Mouse (Mus musculus) hindbrain, postnatal 0 days (tissue): ENCODE measurements around the gene Shcbp1l. TPM values are rescaled to one million over a fixed set of nuclear protein-coding genes. Genes with fewer than 3 reads are reported as not detected.
A peak's percentile ranks its signal among the peaks of the same experiment; 100 is the strongest.

Experiments
- ATAC-seq: fragments of 200-750 bp; cut with Nextera tagmentation; 2 replicates; pipeline ENCODE4 v1.8.0; 2017; ENCODE audit warnings: mild to moderate bottlenecking, moderate TSS enrichment, moderate library complexity
- DNase-seq: peaks from one replicate; pipeline ENCODE4 v3.0.0-alpha.2; 2015; ENCODE audit warnings: low spot score
- H3K27ac ChIP-seq: fragments of 300-500 bp; sonication (generic); 2 replicates; pipeline ENCODE4 v1.5.1; 2014; ENCODE audit warnings: mild to moderate bottlenecking
- H3K27me3 ChIP-seq: fragments of 300-500 bp; sonication (generic); 2 replicates; pipeline ENCODE4 v1.6.1; 2014; ENCODE audit warnings: low read length, mixed read lengths; ENCODE audit not compliant: insufficient read depth
- H3K36me3 ChIP-seq: fragments of 300-500 bp; sonication (generic); 2 replicates; pipeline ENCODE4 v1.6.1; 2014; ENCODE audit warnings: low read length, mixed read lengths; ENCODE audit not compliant: insufficient read depth
- H3K4me1 ChIP-seq: fragments of 300-500 bp; sonication (generic); 2 replicates; pipeline ENCODE4 v1.6.1; 2014; ENCODE audit warnings: antibody characterized with exemption, low read length, mixed read lengths; ENCODE audit not compliant: insufficient read depth
- H3K4me2 ChIP-seq: fragments of 300-500 bp; sonication (generic); 2 replicates; pipeline ENCODE4 v1.6.1; 2014; ENCODE audit warnings: low read depth, mild to moderate bottlenecking, low read length, moderate library complexity, mixed read lengths
- H3K4me3 ChIP-seq: fragments of 300-500 bp; sonication (generic); 2 replicates; pipeline ENCODE4 v1.5.1; 2014; ENCODE audit warnings: low read length
- H3K9ac ChIP-seq: fragments of 300-500 bp; sonication (generic); replicated peaks from 2 replicates; pipeline ENCODE4 v1.6.1; 2014; ENCODE audit warnings: mild to moderate bottlenecking, low read length, moderate library complexity, mixed read lengths
- H3K9me3 ChIP-seq: fragments of 300-500 bp; sonication (generic); 2 replicates; pipeline ENCODE4 v1.6.1; 2016; ENCODE audit warnings: low read length, mixed read lengths
- CTCF ChIP-seq: IDR thresholded peaks from 2 replicates; pipeline ENCODE4 v1.5.1; 2016; ENCODE audit warnings: antibody characterized with exemption, control low read depth, low read depth
- WGBS: fragments of 180-500 bp; shearing (Covaris S2); extraction: QIAGEN DNeasy Blood & Tissue Kit; methylation state at CpG from one replicate; pipeline ENCODE4 v1.1.7; 2014; 5-methylcytosine and 5-hydroxymethylcytosine counted together
- polyA plus RNA-seq: library from polyadenylated mRNA; unstranded; fragments of >200 nt; fragmentation: Nextera tagmentation; extraction: Ambion mirVana; gene quantifications from 2 replicates; pipeline ENCODE4 v1.2.1, GENCODE M21; 2015
- total RNA-seq: library from RNA; depleted of rRNA; stranded (reverse); fragments of >200 nt; gene quantifications from 2 replicates; pipeline ENCODE4 v1.2.3, GENCODE M21; 2014

Gene Shcbp1l
- total and polyA plus RNA-seq, 2 experiments from 2014 or later = 1.3 to 2.2 TPM

DNA sequence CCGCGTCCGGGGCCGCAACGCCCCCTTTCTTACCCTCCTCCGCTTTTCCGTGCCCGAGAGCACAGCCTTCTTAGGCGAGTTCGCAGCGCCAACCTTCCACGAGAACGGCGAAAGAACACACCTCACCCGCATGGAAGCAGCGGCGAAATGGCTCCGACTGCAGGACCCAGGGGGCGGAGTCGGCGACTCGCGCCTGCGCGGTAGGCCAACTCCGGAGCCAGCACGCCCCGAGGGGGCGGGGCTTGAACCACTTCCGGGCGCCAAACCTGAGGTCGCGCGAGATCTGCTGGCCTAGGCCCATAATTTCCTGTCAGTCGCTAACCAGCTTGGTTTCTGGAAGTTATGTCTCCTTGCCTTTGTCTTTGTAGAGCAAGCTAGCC lies 62.5 kb downstream of the Shcbp1l start, which contains the start of gene Dhx9:
Gene Dhx9, minus strand, starts transcription at position 161 of the 380 bp plus-strand sequence.
- ATAC-seq = peak; percentile 95
- peak within 1 kb of the TSS; percentile 95 for H3K9ac ChIP-seq
- no peaks in the 10 kb centered on the region for H3K36me3 ChIP-seq
- no peaks in the 10 kb centered on the region for H3K27me3 ChIP-seq
- DNase-seq = peak; percentile 99
- H3K9me3 ChIP-seq = no peaks in the 10 kb centered on the region
- under 1% methylated on average over 35 of the region's 35 CpGs for WGBS
- peak; percentile 7; the same call in 1 of the 2 replicates for TF ChIP-seq CTCF
- H3K4me2 ChIP-seq = peak within 1 kb of the TSS; percentile 84
- H3K4me1 ChIP-seq = peaks cover 18% of the 10 kb centered on the region; the same call in 1 of the 2 replicates
- H3K27ac ChIP-seq = peak within 1 kb of the TSS; percentile 83
- peak within 1 kb of the TSS; percentile 88 for H3K4me3 ChIP-seq

GRCm38 (mm10) chr1:153489132-153489531 lies 64.2 kb downstream of the Shcbp1l start:
- peaks cover 18% of the 10 kb centered on the region; the same call in 1 of the 2 replicates for H3K4me1 ChIP-seq
- no peaks in the 10 kb centered on the region for H3K9me3 ChIP-seq
- no peaks in the 10 kb centered on the region for H3K27me3 ChIP-seq
- no peak overlapping the region for H3K4me2 ChIP-seq
- H3K4me3 ChIP-seq = no peak overlapping the region
- no peak for ATAC-seq
- 45% methylated on average over 7 of the region's 7 CpGs for WGBS
- no peak for DNase-seq
- H3K36me3 ChIP-seq = no peaks in the 10 kb centered on the region
- peak; percentile 32; the same call in 1 of the 2 replicates for TF ChIP-seq CTCF
- H3K27ac ChIP-seq = no peak overlapping the region
- H3K9ac ChIP-seq = no peak overlapping the region

DNA sequence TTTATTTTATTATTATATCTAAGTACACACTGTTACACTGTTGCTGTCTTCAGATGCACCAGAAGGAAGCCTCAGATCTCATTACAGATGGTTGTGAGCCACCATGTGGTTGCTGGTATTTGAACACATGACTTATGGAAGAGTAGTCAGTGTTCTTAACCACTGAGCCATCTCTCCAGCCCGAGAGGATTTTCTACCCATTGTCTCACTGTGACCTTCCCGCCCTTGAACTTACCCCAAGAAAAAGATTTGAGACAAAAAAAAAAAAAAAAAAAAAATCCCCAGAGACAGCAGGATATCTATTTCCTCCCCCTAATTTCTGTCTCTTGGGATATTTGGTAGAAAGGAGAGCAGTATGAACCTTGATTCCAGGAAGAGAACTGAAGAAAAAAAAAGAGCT lies 64.6 kb downstream of the Shcbp1l start:
- no peak overlapping the region for H3K9ac ChIP-seq
- DNase-seq = no peak
- H3K4me3 ChIP-seq = no peak overlapping the region
- no peaks in the 10 kb centered on the region for H3K36me3 ChIP-seq
- peaks cover 16% of the 10 kb centered on the region; the same call in 1 of the 2 replicates for H3K4me1 ChIP-seq
- no peaks in the 10 kb centered on the region for H3K9me3 ChIP-seq
- H3K27me3 ChIP-seq = no peaks in the 10 kb centered on the region
- no peak for TF ChIP-seq CTCF
- H3K4me2 ChIP-seq = no peak overlapping the region
- no peak overlapping the region for H3K27ac ChIP-seq
- 40% methylated on average over 2 of the region's 2 CpGs for WGBS
- no peak for ATAC-seq

DNA sequence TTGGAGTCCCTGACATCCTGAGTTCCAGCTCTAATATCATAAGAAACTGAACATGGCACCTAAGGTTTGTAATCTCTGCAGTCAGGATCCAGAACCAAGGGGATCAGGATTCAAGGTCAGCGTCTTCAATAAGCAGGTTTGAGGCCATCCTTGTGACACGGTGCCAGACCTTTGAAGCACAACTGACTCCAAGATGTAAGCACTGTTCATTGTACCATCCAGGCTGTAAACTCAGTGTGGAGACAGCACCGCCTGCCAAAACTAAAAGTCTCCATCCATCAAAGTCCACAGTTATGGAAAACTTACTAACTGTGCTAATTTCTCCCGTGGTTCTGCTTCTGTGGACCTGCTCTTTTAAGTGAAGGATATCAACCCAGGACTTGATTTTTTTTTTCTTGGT lies 65.0 kb downstream of the Shcbp1l start:
- Histone ChIP-seq H3K9ac (no peak overlapping the region), H3K4me3 (no peak overlapping the region), H3K27me3 (no peaks in the 10 kb centered on the region), H3K4me2 (no peak overlapping the region), H3K36me3 (no peaks in the 10 kb centered on the region), H3K4me1 (peaks cover 12% of the 10 kb centered on the region; the same call in 1 of the 2 replicates), H3K27ac (no peak overlapping the region), H3K9me3 (no peaks in the 10 kb centered on the region)
- TF ChIP-seq CTCF = no peak
- ATAC-seq (no peak), DNase-seq (no peak)
- WGBS = 84% methylated on average over 4 of the region's 4 CpGs

DNA sequence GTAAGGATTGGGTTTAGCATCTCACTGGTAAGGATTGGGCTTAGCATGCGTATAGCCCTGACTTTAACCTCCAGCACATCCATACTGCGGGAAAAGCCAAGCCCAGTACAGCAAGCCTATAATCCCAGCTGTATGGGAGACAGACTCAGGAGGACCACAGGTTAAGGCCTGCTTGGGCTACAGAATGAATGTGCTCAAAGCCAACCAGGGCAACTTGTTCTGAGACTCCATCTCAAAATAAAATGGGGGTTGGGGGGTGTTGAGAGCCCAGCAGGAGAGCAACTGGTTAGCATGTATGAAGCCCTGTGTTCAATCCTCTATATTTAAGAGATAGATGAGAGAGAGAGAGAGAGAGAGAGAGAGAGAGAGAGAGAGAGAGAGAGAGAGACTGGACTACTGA lies 66.4 kb downstream of the Shcbp1l start:
- WGBS = 84% methylated on average over 2 of the region's 2 CpGs
- Histone ChIP-seq H3K4me2 (no peak overlapping the region), H3K27me3 (no peaks in the 10 kb centered on the region), H3K36me3 (no peaks in the 10 kb centered on the region), H3K9ac (no peak overlapping the region), H3K4me1 (no peaks in the 10 kb centered on the region), H3K4me3 (no peak overlapping the region), H3K27ac (no peak overlapping the region), H3K9me3 (no peaks in the 10 kb centered on the region)
- TF ChIP-seq CTCF = no peak
- ATAC-seq = no peak
- DNase-seq = no peak

DNA sequence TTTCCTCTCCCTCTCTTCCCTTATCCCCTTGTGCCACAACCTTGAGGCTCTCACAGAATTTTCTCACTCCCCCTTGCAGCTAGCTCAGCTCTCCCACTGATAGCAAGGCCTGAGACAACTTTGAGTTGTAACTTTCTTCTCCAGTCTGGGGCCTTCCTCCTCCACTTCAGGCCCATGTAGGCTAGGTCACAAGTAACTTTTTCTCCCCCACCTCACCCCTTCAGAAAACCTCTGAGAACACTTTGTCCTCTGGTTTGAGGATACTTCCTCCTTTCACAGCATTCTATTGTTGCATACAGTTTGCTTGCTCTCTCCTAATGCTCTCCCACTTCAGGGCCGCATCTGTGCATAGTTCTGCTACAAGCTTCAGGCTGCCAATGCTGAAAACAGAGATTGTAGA lies 66.9 kb downstream of the Shcbp1l start:
- DNase-seq = no peak
- WGBS = 95% methylated on average over 1 of the region's 1 CpGs
- H3K4me3 ChIP-seq = no peak overlapping the region
- no peak overlapping the region for H3K4me2 ChIP-seq
- H3K9me3 ChIP-seq = no peaks in the 10 kb centered on the region
- H3K27me3 ChIP-seq = no peaks in the 10 kb centered on the region
- H3K27ac ChIP-seq = no peak overlapping the region
- no peaks in the 10 kb centered on the region for H3K36me3 ChIP-seq
- no peak overlapping the region for H3K9ac ChIP-seq
- H3K4me1 ChIP-seq = no peaks in the 10 kb centered on the region
- TF ChIP-seq CTCF = no peak
- no peak for ATAC-seq

GRCm38 (mm10) chr1:153493338-153493737 lies 68.4 kb downstream of the Shcbp1l start:
- DNase-seq (no peak), ATAC-seq (no peak)
- no peak for TF ChIP-seq CTCF
- no peak overlapping the region for H3K4me2 ChIP-seq
- no peak overlapping the region for H3K9ac ChIP-seq
- H3K27ac ChIP-seq = no peak overlapping the region
- H3K4me1 ChIP-seq = no peaks in the 10 kb centered on the region
- WGBS = 18% methylated on average over 4 of the region's 4 CpGs
- no peak overlapping the region for H3K4me3 ChIP-seq
- no peaks in the 10 kb centered on the region for H3K27me3 ChIP-seq
- H3K36me3 ChIP-seq = no peaks in the 10 kb centered on the region
- H3K9me3 ChIP-seq = no peaks in the 10 kb centered on the region
